Mouse (Mus musculus) heart, embryonic 10.5 days (tissue): ENCODE results near the gene Mylk2. TPM values are rescaled to one million over a fixed set of nuclear protein-coding genes. Genes with fewer than 3 reads are reported as not detected.

ENCODE experiments used
- DNase-seq: peaks from one replicate; pipeline ENCODE4 v3.0.0-alpha.2; 2017; ENCODE audit warnings: low spot score
- H3K27ac ChIP-seq: fragments of 300-500 bp; sonication (generic); 2 replicates; pipeline ENCODE4 v1.5.1; 2016; ENCODE audit warnings: mild to moderate bottlenecking
- H3K27me3 ChIP-seq: fragments of 300-500 bp; sonication (generic); 2 replicates; pipeline ENCODE4 v1.6.1; 2016; ENCODE audit warnings: mild to moderate bottlenecking; ENCODE audit not compliant: poor library complexity, insufficient read depth, severe bottlenecking
- H3K36me3 ChIP-seq: fragments of 300-500 bp; sonication (generic); 2 replicates; pipeline ENCODE4 v1.6.1; 2016; ENCODE audit warnings: mild to moderate bottlenecking, moderate library complexity
- H3K4me1 ChIP-seq: fragments of 300-500 bp; sonication (generic); 2 replicates; pipeline ENCODE4 v1.6.1; 2016; ENCODE audit warnings: mild to moderate bottlenecking
- H3K4me3 ChIP-seq: fragments of 300-500 bp; sonication (generic); 2 replicates; pipeline ENCODE4 v1.5.1; 2016; ENCODE audit warnings: mild to moderate bottlenecking, moderate library complexity
- H3K9me3 ChIP-seq: fragments of 300-500 bp; sonication (generic); 2 replicates; pipeline ENCODE4 v1.6.1; 2016; ENCODE audit warnings: mild to moderate bottlenecking, moderate library complexity
- WGBS: fragments of 180-500 bp; shearing (Covaris S2); methylation state at CpG from one replicate; pipeline ENCODE4 v1.1.7; 2016; 5-methylcytosine and 5-hydroxymethylcytosine counted together
- polyA plus RNA-seq: library from polyadenylated mRNA; unstranded; fragments of >200 nt; fragmentation: Nextera tagmentation; extraction: Ambion mirVana; gene quantifications from 2 replicates; pipeline ENCODE4 v1.2.1, GENCODE M21; 2016

Mylk2 gene
- polyA plus RNA-seq, 1 experiment from 2014 or later = 0.05 TPM

DNA sequence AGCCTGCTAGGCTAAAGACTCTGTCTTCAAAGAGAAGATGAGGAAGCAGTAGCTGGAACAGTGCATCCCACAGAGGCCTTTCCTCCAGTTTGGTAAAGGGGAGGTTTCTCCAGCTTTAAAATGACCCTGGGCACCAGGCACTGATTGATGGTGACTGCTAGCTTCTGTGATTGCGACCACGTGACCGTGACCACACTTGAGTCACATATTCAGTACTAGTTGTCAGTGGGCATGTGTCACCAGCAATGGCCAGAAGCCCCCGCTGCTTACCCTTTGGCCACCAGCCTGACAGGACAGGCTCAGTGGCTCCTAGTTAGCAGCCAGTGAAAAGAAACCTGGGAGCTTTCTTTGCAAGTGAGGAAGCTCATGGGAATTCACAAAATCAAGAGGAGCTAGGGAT, 7.6 kb upstream of the Mylk2 start:
- peak overlapping the region; percentile 88; the same call in 1 of the 2 replicates for H3K27ac ChIP-seq
- WGBS = 74% methylated on average over 4 of the region's 4 CpGs
- H3K4me1 ChIP-seq = peaks cover 59% of the 10 kb centered on the region

DNA sequence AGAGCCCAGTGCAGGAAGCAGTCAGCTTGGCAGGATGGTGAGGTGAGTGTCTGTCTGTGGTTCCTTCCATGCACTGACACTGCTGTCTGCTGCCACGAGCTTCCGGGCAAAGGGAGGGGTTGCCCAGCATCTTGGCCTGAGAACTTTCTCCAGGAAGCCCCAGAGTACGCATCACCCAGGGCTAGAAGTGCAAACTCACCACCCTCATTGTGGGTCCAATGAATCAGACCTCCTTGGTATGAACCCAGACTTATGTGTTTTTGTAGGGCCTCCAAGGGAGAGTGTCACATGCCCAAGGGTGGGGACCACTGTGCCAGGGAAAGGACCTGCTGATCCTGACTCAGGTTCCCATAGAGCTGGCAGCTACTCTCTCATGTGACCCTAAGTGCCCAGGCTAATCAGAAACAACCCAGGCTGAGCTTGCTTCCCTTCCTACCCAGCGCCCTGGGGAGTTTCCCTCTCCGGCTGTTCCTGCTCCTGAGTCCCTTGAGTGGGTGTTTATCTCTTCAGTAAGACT, 7.0 kb upstream of the Mylk2 start:
- Histone ChIP-seq H3K4me1 (peaks cover 59% of the 10 kb centered on the region), H3K27me3 (no peaks in the 10 kb centered on the region), H3K4me3 (no peak overlapping the region), H3K9me3 (no peaks in the 10 kb centered on the region), H3K27ac (peak overlapping the region; percentile 88), H3K36me3 (peaks cover 7% of the 10 kb centered on the region; the same call in 1 of the 2 replicates)
- WGBS = 59% methylated on average over 5 of the region's 5 CpGs
- DNase-seq = no peak

More for the DNA sequence above, 7.6 kb upstream of the Mylk2 start:
- Histone ChIP-seq H3K9me3 (no peaks in the 10 kb centered on the region), H3K27me3 (no peaks in the 10 kb centered on the region), H3K36me3 (peaks cover 7% of the 10 kb centered on the region; the same call in 1 of the 2 replicates), H3K4me3 (no peak overlapping the region)
- no peak for DNase-seq

DNA sequence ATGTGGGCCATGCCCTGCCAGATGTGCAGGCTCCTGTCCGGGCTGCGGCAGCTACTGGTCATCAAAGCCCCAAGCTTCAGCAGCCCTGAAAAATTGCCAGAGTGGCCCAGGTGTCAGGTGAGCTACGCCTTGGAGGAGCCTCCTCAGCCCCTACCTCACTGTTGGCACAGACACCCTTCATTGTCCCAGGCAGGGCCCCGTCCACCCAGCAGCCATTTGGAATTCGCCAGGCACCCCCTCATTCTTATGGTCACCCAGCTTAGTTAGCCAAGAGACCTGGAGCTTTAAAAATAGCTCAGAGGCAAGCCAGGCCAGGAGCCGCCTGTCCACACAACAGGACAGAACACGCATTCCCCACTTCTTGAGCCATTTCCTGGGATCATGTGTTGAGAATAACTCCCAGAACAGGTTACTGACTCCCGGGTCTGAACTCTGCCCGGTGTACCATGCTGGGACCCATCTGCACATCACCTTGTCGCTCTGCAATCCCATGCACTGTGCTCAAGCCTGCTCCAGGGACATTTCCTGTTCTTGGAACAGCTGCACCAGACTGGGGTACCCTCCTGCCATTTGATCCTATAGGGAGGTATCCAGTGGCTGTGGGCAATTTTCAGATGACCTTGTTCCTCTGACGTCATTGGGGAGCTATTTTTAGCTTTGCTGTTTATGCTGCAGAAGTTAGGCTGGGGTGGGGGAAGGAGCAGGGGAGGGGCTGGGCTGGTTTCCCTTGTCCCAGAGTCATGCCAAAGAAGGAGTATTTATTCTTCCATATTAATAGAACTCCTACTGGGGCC, 5.9 kb upstream of the Mylk2 start:
- Histone ChIP-seq H3K4me1 (peaks cover 59% of the 10 kb centered on the region), H3K4me3 (peak overlapping the region; percentile 31), H3K27ac (peak overlapping the region; percentile 88), H3K27me3 (peaks cover under 1% of the 10 kb centered on the region), H3K36me3 (no peaks in the 10 kb centered on the region), H3K9me3 (no peaks in the 10 kb centered on the region)
- 50% methylated on average over 11 of the region's 11 CpGs for WGBS
- DNase-seq = no peak

DNA sequence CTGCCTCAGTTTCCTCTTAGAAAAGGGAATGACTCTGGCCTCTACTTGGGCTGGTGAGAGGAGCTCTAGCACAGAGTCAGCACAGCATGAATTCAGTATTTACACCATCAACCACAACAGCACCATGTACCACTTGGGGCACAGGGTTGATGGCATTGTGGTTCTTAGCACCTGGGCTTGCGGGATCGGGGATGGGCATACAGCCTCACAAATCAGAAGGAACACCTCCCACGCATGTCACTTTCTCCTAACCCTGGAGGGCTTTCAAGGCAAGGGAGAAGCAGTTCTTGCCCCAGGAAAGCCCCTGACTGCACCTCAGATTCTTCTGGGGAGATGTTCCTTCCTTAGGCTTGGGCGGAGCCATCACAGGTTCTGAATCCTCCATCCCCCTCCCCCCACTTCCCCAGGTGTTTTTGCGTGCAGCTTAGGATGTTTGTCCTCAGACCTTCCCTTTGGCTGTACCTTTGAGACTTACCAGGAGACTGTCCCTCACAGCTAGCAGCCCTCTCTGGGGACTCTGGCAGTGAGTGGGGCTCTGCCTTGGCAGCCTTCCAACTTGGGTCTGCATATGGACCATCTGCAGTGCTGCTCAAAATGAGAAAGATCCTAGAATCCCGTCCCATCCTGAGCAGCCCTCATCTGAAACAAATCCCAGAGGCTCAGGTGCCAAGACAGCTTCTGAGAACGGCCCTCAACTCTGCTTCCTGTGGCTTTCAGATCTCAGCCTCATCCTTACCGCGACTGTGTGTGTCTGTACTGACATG, 4.7 kb upstream of the Mylk2 start:
- H3K9me3 ChIP-seq = no peaks in the 10 kb centered on the region
- no peaks in the 10 kb centered on the region for H3K36me3 ChIP-seq
- H3K4me3 ChIP-seq = no peak overlapping the region
- no peak for DNase-seq
- WGBS = 53% methylated on average over 9 of the region's 9 CpGs
- peaks cover 13% of the 10 kb centered on the region for H3K27me3 ChIP-seq
- peaks cover 61% of the 10 kb centered on the region for H3K4me1 ChIP-seq
- peak overlapping the region; percentile 88; the same call in 1 of the 2 replicates for H3K27ac ChIP-seq

DNA sequence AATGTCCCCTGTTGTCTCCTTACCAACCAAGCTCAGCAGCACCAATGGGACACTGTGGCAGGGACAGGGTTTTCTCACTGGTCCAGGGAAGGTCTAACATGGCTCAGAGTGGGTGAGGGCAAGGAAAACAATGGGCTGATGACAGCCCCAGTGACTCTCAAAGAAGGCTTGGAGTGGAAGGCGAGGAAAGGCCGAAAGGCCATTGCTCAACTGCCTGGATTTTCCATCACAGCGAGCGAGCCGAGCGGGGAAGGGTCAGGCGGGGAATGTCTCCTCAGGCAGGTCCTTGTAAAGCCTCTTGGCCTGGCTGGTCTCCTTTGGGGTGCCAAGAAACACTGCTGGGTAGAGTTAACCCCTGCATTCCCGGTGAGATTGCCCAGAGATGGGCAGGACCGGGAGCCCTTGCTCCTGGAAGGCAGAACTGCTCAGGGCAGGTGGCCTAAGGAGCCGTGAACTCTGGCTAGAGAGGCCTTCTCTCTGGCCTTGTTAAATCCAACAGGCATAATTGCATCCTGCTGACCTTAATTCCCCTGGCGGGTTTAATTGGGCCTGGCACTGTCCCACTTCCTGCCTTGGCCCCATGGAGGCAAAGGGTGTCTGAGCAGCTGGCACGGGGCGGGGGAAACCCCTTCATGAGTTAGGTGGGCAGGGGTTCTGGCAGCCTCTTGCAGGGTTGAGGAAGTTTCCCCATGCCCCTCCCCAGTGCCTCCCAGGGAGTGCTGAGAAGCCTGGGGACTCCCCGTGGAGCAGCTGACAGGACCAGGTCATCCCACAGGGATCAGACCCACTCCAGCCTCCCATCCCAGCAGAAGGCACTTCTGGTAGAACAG, 3.8 kb upstream of the Mylk2 start:
- H3K27me3 ChIP-seq = peaks cover 22% of the 10 kb centered on the region
- no peak for DNase-seq
- peak overlapping the region; percentile 88 for H3K27ac ChIP-seq
- H3K36me3 ChIP-seq = no peaks in the 10 kb centered on the region
- WGBS = 47% methylated on average over 14 of the region's 14 CpGs
- H3K4me1 ChIP-seq = peaks cover 59% of the 10 kb centered on the region
- no peaks in the 10 kb centered on the region for H3K9me3 ChIP-seq
- 0 out of 2 replicates have a peak overlapping the region, but pooled peaks have one; percentile 3 for H3K4me3 ChIP-seq

DNA sequence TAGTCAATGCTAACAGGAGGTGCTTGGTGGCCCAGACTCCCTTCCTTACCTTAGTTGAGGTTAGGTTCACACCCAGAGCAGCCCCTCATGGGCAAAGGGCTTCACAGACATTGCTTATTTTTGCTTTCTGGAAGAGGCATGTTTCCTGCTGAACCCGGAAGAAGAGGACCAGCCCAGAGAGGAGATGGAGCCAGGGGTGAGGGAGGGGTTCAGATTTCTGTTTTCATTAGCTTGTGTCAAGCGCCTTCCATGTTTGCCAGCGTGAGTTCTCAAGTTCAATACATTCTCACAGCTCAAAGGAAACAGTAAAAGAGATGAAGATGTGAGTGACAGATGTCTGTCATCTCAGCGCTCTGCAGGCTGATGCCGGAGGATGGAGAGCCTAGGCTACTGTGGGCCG, 1.3 kb upstream of the Mylk2 start:
- Histone ChIP-seq H3K4me1 (peaks cover 48% of the 10 kb centered on the region), H3K9me3 (no peaks in the 10 kb centered on the region), H3K27ac (no peak overlapping the region), H3K36me3 (no peaks in the 10 kb centered on the region), H3K27me3 (peaks cover 40% of the 10 kb centered on the region), H3K4me3 (no peak overlapping the region)
- no peak for DNase-seq
- 71% methylated on average over 6 of the region's 6 CpGs for WGBS

DNA sequence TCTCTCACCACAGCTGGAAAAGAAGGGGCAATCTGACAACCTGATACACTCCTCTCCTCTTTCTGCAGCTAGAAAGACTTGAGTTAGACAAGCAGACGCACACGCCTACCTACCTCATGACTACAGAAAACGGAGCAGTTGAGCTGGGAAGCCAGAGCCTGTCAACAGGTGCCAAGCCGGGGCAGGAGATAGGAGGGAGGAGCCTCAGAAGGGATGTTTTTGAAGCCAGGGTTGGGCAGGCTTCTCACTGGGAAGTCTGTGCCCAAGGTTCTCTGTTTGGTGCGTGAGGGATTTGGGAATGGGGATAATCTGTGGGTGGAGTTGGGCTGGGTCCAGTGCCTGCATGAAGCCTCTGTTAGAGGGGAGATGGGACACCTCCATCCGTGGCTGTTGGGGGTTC, 280 bp downstream of the Mylk2 start:
- H3K4me3 ChIP-seq = no peak overlapping the region
- H3K27me3 ChIP-seq = peaks cover 50% of the 10 kb centered on the region
- H3K9me3 ChIP-seq = no peaks in the 10 kb centered on the region
- no peak overlapping the region for H3K27ac ChIP-seq
- no peaks in the 10 kb centered on the region for H3K36me3 ChIP-seq
- DNase-seq = no peak
- 26% methylated on average over 6 of the region's 6 CpGs for WGBS
- peaks cover 41% of the 10 kb centered on the region for H3K4me1 ChIP-seq

DNA sequence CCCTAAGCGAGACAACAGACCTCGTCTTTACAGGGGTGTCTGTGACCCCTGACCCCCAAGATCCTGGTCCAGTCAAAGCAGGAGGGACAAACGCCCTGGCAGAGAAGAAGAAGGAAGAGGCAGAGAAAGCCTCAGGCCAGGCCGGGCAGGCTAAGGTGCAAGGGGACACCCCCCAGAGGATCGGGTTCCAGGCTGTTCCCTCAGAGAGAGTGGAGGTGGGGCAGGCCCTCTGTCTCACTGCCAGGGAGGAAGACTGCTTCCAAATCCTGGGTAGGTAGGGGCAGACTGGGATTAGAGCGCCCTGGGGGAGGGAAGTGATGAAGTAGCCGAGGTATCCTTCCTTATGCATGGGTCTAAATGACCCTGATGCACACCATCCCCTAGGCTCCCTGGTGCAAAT, 2.3 kb downstream of the Mylk2 start:
- no peak for DNase-seq
- no peaks in the 10 kb centered on the region for H3K36me3 ChIP-seq
- peaks cover 42% of the 10 kb centered on the region for H3K4me1 ChIP-seq
- WGBS = 34% methylated on average over 7 of the region's 7 CpGs
- peaks cover 65% of the 10 kb centered on the region for H3K27me3 ChIP-seq
- H3K27ac ChIP-seq = no peak overlapping the region
- no peak overlapping the region for H3K4me3 ChIP-seq
- H3K9me3 ChIP-seq = no peaks in the 10 kb centered on the region

DNA sequence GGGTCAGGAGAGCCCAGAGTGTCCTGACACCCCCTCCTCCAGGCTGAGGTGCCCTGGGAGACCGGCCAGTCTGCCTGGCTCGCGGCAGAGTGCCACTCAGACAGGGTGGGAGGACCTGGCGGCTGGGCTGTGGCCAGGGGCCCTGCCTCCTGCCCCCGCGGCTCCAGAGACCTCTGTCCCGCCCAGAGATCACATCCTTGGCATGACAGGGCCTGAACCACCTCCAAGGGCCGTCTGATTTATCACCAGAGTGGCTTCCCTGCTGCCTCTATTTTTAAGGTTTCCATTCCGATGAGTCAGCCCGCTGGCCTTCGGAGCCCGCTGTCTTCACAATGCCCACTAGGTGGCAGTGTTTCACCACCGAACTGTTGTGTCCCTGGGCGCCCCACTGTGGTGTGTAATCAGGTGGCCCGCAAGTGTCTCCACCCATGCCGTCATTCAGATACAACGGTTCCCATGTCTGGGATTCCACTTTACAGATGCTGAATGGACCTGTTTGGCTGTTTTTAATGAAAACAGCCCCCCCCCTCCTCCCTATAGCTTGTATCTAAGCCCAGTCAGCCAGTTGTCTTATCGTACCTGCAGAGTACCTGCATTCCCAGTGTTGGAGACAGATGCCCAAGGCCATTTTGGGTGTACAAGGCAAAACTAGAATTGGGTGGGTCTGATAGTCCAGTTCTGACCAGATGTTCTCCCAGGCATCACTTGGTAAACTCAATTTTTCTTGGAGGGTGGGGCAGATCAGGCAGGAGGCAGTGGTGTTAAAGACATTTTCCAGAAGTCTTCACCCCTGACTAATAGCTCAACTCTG, 3.4 kb downstream of the Mylk2 start:
- 4% methylated on average over 18 of the region's 18 CpGs for WGBS
- Histone ChIP-seq H3K9me3 (no peaks in the 10 kb centered on the region), H3K36me3 (no peaks in the 10 kb centered on the region), H3K4me1 (peaks cover 49% of the 10 kb centered on the region), H3K27ac (no peak overlapping the region), H3K27me3 (peaks cover 65% of the 10 kb centered on the region), H3K4me3 (peak overlapping the region; percentile 49)
- DNase-seq = peak; percentile 89

DNA sequence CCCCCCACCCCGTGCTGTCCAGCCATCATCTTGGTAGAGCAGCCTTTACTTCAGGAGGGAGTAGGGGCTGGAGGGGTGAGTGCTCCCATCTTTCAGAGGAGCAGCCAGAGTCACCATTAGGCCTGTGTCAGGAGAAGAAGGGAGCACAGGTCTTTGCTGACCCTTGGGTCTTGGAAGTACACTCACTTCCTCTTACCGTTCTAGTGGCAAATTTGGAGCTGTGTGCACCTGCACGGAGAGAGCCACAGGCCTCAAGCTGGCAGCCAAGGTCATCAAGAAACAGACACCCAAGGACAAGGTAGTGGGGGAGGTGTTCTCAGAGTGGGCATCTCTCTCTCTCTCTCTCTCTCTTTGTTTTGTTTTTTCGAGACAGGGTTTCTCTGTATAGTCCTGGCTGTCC, 4.3 kb downstream of the Mylk2 start:
- DNase-seq = no peak
- 67% methylated on average over 4 of the region's 4 CpGs for WGBS
- H3K27me3 ChIP-seq = peaks cover 67% of the 10 kb centered on the region
- H3K4me3 ChIP-seq = no peak overlapping the region
- no peaks in the 10 kb centered on the region for H3K36me3 ChIP-seq
- H3K9me3 ChIP-seq = no peaks in the 10 kb centered on the region
- H3K4me1 ChIP-seq = peaks cover 49% of the 10 kb centered on the region
- H3K27ac ChIP-seq = no peak overlapping the region

DNA sequence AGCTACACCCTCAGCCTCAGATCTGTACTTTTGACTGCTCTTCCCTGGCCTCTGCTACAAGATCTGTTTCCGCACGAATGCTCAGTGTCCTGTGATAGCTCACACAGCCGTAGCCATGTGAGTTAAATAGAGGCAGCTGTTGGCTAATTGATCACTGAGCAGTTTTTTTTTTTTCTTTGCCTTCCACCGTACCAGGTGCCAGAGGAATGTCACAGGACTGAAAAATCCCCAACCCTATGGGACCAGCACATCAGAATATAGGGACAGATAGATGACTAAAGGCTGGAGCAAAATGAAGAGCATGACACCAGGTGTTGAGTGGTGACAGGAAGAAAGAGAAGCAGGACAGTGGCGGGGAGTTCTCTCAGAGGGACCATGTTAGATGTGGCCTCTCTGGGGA, 5.0 kb downstream of the Mylk2 start:
- H3K27me3 ChIP-seq = peaks cover 67% of the 10 kb centered on the region
- H3K27ac ChIP-seq = no peak overlapping the region
- no peak overlapping the region for H3K4me3 ChIP-seq
- no peaks in the 10 kb centered on the region for H3K36me3 ChIP-seq
- 47% methylated on average over 5 of the region's 5 CpGs for WGBS
- H3K9me3 ChIP-seq = no peaks in the 10 kb centered on the region
- no peak for DNase-seq
- peaks cover 46% of the 10 kb centered on the region for H3K4me1 ChIP-seq

DNA sequence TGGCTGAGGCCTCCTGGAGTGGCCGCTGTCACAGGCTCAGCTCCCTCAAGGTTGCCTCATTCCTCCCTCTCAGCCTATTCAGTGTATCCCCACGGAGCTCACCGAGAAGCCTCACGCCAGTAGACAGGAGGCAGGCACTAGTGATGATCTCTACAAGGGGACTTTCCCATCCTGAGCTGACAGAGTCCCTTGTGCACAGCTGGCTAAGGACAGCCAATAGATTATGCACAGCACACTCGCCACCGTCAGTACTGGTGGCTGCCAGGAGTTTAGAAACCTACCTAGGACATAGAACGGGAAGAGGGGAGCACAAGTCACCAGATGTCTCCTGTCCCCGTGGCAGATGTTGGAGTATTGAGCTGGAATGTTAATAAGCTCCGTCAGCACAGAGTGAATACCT, 6.5 kb downstream of the Mylk2 start:
- Histone ChIP-seq H3K27me3 (peaks cover 57% of the 10 kb centered on the region), H3K36me3 (no peaks in the 10 kb centered on the region), H3K27ac (0 out of 2 replicates have a peak overlapping the region, but pooled peaks have one; percentile 36), H3K9me3 (no peaks in the 10 kb centered on the region), H3K4me1 (peaks cover 47% of the 10 kb centered on the region), H3K4me3 (no peak overlapping the region)
- DNase-seq = no peak
- WGBS = 50% methylated on average over 9 of the region's 9 CpGs
